Mouse (Mus musculus): ENCODE measurements around the gene Gpr107. TPM values are rescaled to one million over a fixed set of nuclear protein-coding genes. Genes with fewer than 3 reads are reported as not detected.
A peak's percentile ranks its signal among the peaks of the same experiment; 100 is the strongest.
"Not testable (repeated sequence)": the region's sequence is repeated elsewhere in the genome, so short reads cannot be mapped to it uniquely, and the experiment has no call there.

Gpr107 gene
- polyA plus RNA-seq, 1 experiment = 71.9 TPM

- no peaks in the 10 kb centered on the region for H3K27me3 ChIP-seq (ENCODE audit: control insufficient read depth, insufficient read depth, low read length, poor library complexity, severe bottlenecking)
- peaks cover 9% of the 10 kb centered on the region for H3K4me1 ChIP-seq (ENCODE audit: control insufficient read depth, insufficient read depth, low read length)
- H3K36me3 ChIP-seq (ENCODE audit: control insufficient read depth, insufficient read depth, low read length, poor library complexity, severe bottlenecking) = no peaks in the 10 kb centered on the region
- peak overlapping the region; percentile 56 for H3K9ac ChIP-seq (ENCODE audit: low read depth, poor library complexity, severe bottlenecking)
- peak overlapping the region; percentile 90 for H3K27ac ChIP-seq (ENCODE audit: insufficient read depth, low read length)
- TF ChIP-seq EP300 (IDR thresholded peaks at IDR 0.05; ENCODE audit: insufficient read depth, low read depth, low read length) = peak; percentile 99
- TF ChIP-seq POLR2A (IDR thresholded peaks at IDR 0.05; ENCODE audit: insufficient read depth, low read length) = no peak
- no peak for TF ChIP-seq CTCF (IDR thresholded peaks at IDR 0.05; ENCODE audit: low read depth, low read length)
- no peaks in the 10 kb centered on the region for H3K9me3 ChIP-seq (replicated peaks; ENCODE audit: control insufficient read depth, insufficient read depth, low read length, poor library complexity, severe bottlenecking)
- peak overlapping the region; percentile 7; the same call in 1 of the 2 replicates for H3K4me3 ChIP-seq (ENCODE audit: low read depth, low read length)
Observed at GRCm38 (mm10) chr2:31163361-31164118, 11.4 kb downstream of the Gpr107 start.

GRCm38 (mm10) chr2:31164841-31165455 is 12.8 kb downstream of the Gpr107 start:
- H3K4me3 ChIP-seq (ENCODE audit: low read depth, low read length) = no peak overlapping the region
- H3K36me3 ChIP-seq (ENCODE audit: control insufficient read depth, insufficient read depth, low read length, poor library complexity, severe bottlenecking) = peaks cover 6% of the 10 kb centered on the region
- H3K27me3 ChIP-seq (ENCODE audit: control insufficient read depth, insufficient read depth, low read length, poor library complexity, severe bottlenecking) = no peaks in the 10 kb centered on the region
- TF ChIP-seq EP300 (IDR thresholded peaks at IDR 0.05; ENCODE audit: insufficient read depth, low read depth, low read length) (no peak; the same call in 1 of the 2 replicates), POLR2A (IDR thresholded peaks at IDR 0.05; ENCODE audit: insufficient read depth, low read length) (no peak), CTCF (IDR thresholded peaks at IDR 0.05; ENCODE audit: low read depth, low read length) (no peak)
- H3K27ac ChIP-seq (ENCODE audit: insufficient read depth, low read length) = peak overlapping the region; percentile 90
- H3K9ac ChIP-seq (ENCODE audit: low read depth, poor library complexity, severe bottlenecking) = 0 out of 2 replicates have a peak overlapping the region, but pooled peaks have one; percentile 16
- no peaks in the 10 kb centered on the region for H3K9me3 ChIP-seq (replicated peaks; ENCODE audit: control insufficient read depth, insufficient read depth, low read length, poor library complexity, severe bottlenecking)
- H3K4me1 ChIP-seq (ENCODE audit: control insufficient read depth, insufficient read depth, low read length) = peaks cover 14% of the 10 kb centered on the region

- H3K27ac ChIP-seq (ENCODE audit: insufficient read depth, low read length) = peak overlapping the region; percentile 90
- H3K9me3 ChIP-seq (replicated peaks; ENCODE audit: control insufficient read depth, insufficient read depth, low read length, poor library complexity, severe bottlenecking) = no peaks in the 10 kb centered on the region
- no peaks in the 10 kb centered on the region for H3K27me3 ChIP-seq (ENCODE audit: control insufficient read depth, insufficient read depth, low read length, poor library complexity, severe bottlenecking)
- no peak overlapping the region for H3K9ac ChIP-seq (ENCODE audit: low read depth, poor library complexity, severe bottlenecking)
- peaks cover 13% of the 10 kb centered on the region for H3K4me1 ChIP-seq (ENCODE audit: control insufficient read depth, insufficient read depth, low read length)
- peaks cover 8% of the 10 kb centered on the region for H3K36me3 ChIP-seq (ENCODE audit: control insufficient read depth, insufficient read depth, low read length, poor library complexity, severe bottlenecking)
- H3K4me3 ChIP-seq (ENCODE audit: low read depth, low read length) = no peak overlapping the region
- TF ChIP-seq EP300 (IDR thresholded peaks at IDR 0.05; ENCODE audit: insufficient read depth, low read depth, low read length) = no peak
- TF ChIP-seq POLR2A (IDR thresholded peaks at IDR 0.05; ENCODE audit: insufficient read depth, low read length) = no peak
- no peak for TF ChIP-seq CTCF (IDR thresholded peaks at IDR 0.05; ENCODE audit: low read depth, low read length)
Observed at GRCm38 (mm10) chr2:31165529-31165928, 13.4 kb downstream of the Gpr107 start.

- Histone ChIP-seq H3K4me1 (ENCODE audit: control insufficient read depth, insufficient read depth, low read length) (peaks cover 14% of the 10 kb centered on the region), H3K36me3 (ENCODE audit: control insufficient read depth, insufficient read depth, low read length, poor library complexity, severe bottlenecking) (peaks cover 14% of the 10 kb centered on the region), H3K27ac (ENCODE audit: insufficient read depth, low read length) (peak overlapping the region; percentile 15; the same call in 1 of the 2 replicates)
- H3K9me3 ChIP-seq (replicated peaks; ENCODE audit: control insufficient read depth, insufficient read depth, low read length, poor library complexity, severe bottlenecking); H3K4me3 ChIP-seq (ENCODE audit: low read depth, low read length); H3K27me3 ChIP-seq (ENCODE audit: control insufficient read depth, insufficient read depth, low read length, poor library complexity, severe bottlenecking); H3K9ac ChIP-seq (ENCODE audit: low read depth, poor library complexity, severe bottlenecking): not testable (repeated sequence)
Observed at GRCm38 (mm10) chr2:31167571-31167970, 15.5 kb downstream of the Gpr107 start.

GRCm38 (mm10) chr2:31169001-31169400 is 16.9 kb downstream of the Gpr107 start:
- H3K4me3 ChIP-seq (ENCODE audit: low read depth, low read length) = no peak overlapping the region
- TF ChIP-seq CTCF (IDR thresholded peaks at IDR 0.05; ENCODE audit: low read depth, low read length) (no peak), EP300 (IDR thresholded peaks at IDR 0.05; ENCODE audit: insufficient read depth, low read depth, low read length) (peak; percentile 73; the same call in 1 of the 2 replicates)
- peaks cover 15% of the 10 kb centered on the region for H3K36me3 ChIP-seq (ENCODE audit: control insufficient read depth, insufficient read depth, low read length, poor library complexity, severe bottlenecking)
- no peaks in the 10 kb centered on the region for H3K27me3 ChIP-seq (ENCODE audit: control insufficient read depth, insufficient read depth, low read length, poor library complexity, severe bottlenecking)
- H3K9ac ChIP-seq (ENCODE audit: low read depth, poor library complexity, severe bottlenecking) = no peak overlapping the region
- no peaks in the 10 kb centered on the region for H3K9me3 ChIP-seq (replicated peaks; ENCODE audit: control insufficient read depth, insufficient read depth, low read length, poor library complexity, severe bottlenecking)
- H3K27ac ChIP-seq (ENCODE audit: insufficient read depth, low read length) = peak overlapping the region; percentile 52
- peaks cover 13% of the 10 kb centered on the region for H3K4me1 ChIP-seq (ENCODE audit: control insufficient read depth, insufficient read depth, low read length)

- peaks cover 18% of the 10 kb centered on the region for H3K36me3 ChIP-seq (ENCODE audit: control insufficient read depth, insufficient read depth, low read length, poor library complexity, severe bottlenecking)
Observed at GRCm38 (mm10) chr2:31170164-31170563, 18.0 kb downstream of the Gpr107 start.

More at GRCm38 (mm10) chr2:31170164-31170563, 18.0 kb downstream of the Gpr107 start:
- no peaks in the 10 kb centered on the region for H3K27me3 ChIP-seq (ENCODE audit: control insufficient read depth, insufficient read depth, low read length, poor library complexity, severe bottlenecking)
- no peak overlapping the region for H3K4me3 ChIP-seq (ENCODE audit: low read depth, low read length)
- H3K4me1 ChIP-seq (ENCODE audit: control insufficient read depth, insufficient read depth, low read length) = peaks cover 7% of the 10 kb centered on the region
- H3K9ac ChIP-seq (ENCODE audit: low read depth, poor library complexity, severe bottlenecking) = no peak overlapping the region
- H3K9me3 ChIP-seq (replicated peaks; ENCODE audit: control insufficient read depth, insufficient read depth, low read length, poor library complexity, severe bottlenecking) = no peaks in the 10 kb centered on the region
- TF ChIP-seq CTCF (IDR thresholded peaks at IDR 0.05; ENCODE audit: low read depth, low read length) (no peak), POLR2A (IDR thresholded peaks at IDR 0.05; ENCODE audit: insufficient read depth, low read length) (no peak), EP300 (IDR thresholded peaks at IDR 0.05; ENCODE audit: insufficient read depth, low read depth, low read length) (no peak)
- H3K27ac ChIP-seq (ENCODE audit: insufficient read depth, low read length) = no peak overlapping the region

Data from ES-Bruce4 (cell line).